Mouse (Mus musculus): ENCODE measurements around the gene Wdr46. TPM values are rescaled to one million over a fixed set of nuclear protein-coding genes. Genes with fewer than 3 reads are reported as not detected.
"Not testable (repeated sequence)": the region's sequence is repeated elsewhere in the genome, so short reads cannot be mapped to it uniquely, and the experiment has no call there.

Wdr46 gene
- 29.5 and 37.2 TPM in 2 replicates for polyA plus RNA-seq (2014; fragmentation: Nextera tagmentation; extraction: Ambion mirVana)

DNA sequence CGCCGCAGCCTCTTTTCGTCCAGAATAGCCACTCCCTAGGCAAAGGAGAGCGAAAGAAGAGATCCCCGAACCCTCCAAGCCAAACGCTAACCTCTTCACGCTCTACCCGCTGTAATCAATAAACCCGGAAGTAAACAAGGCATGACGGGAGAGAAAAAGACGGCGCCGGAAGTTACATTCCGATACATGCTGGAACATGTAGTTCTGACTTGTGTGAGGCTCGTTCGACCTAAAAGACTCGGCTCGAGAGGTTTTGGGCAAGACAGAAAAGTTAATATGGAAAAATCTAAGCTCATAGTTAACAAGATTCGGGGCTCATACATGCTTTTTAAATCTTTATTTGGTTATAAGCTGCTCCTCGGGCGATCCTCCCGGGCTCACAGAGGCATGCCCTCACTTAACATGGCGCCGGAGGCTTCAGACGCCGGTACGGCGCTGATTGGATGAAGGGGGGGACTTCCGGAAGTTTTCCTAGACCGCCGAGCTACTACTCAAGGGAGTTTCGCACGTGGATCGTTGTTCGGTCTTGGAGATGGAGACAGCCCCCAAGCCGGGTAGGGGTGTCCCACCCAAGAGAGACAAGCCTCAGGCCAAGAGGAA, at the start of gene Wdr46, which contains the start of gene Pfdn6:
Gene Wdr46 (plus strand): TSS at position 455 of the 600 bp plus-strand sequence.
Gene Pfdn6 (minus strand): TSS at position 138 of the 600 bp plus-strand sequence.
- Histone ChIP-seq H3K4me1 (ENCODE audit: insufficient read depth) (no peaks in the 10 kb centered on the region), H3K9me3 (ENCODE audit: low read depth, low read length) (no peaks in the 10 kb centered on the region), H3K27ac (ENCODE audit: low read depth) (no peak within 1 kb of the TSS), H3K36me3 (ENCODE audit: insufficient read depth) (peaks cover 56% of the 10 kb centered on the region), H3K4me3 (ENCODE audit: low read depth, low read length) (peak within 1 kb of the TSS; percentile 83), H3K27me3 (ENCODE audit: insufficient read depth, low read length) (no peaks in the 10 kb centered on the region), H3K4me2 (peak within 1 kb of the TSS; percentile 95), H3K9ac (peak within 1 kb of the TSS; percentile 62)
- WGBS, result under 1% methylated on average over 36 of the region's 36 CpGs
- no peak for TF ChIP-seq CTCF (IDR thresholded peaks at IDR 0.05; ENCODE audit: low read depth)
- peak; percentile 91 for ATAC-seq (ENCODE audit: insufficient read depth)
- DNase-seq, result peak; percentile 95

DNA sequence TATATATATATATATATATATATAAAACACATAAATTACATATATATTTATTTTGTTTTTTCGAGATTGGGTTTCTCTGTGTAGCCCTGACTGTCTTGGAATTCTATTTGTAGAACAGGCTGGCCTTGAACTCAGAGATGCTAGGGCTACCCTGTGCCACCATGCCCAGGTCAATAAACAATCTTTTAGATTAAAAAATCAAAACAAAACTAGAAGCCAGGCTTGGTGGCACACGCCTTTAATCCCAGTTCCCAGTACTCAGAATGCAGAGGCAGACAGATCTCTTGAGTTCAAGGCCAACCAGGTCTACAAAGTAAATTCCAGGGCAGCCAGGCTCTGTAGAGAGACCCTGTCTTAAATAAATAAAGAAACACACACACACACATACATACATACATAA, 49.1 kb upstream of the Wdr46 start:
- no peak overlapping the region for H3K9ac ChIP-seq
- H3K27me3 ChIP-seq (ENCODE audit: insufficient read depth, low read length), result no peaks in the 10 kb centered on the region
- no peak overlapping the region for H3K27ac ChIP-seq (ENCODE audit: low read depth)
- ATAC-seq (ENCODE audit: insufficient read depth) (no peak), DNase-seq (no peak)
- H3K4me2 ChIP-seq, result no peak overlapping the region
- 0 out of 2 replicates have a peak, but pooled peaks cover under 1% of the 10 kb centered on the region for H3K36me3 ChIP-seq (ENCODE audit: insufficient read depth)
- TF ChIP-seq CTCF (IDR thresholded peaks at IDR 0.05; ENCODE audit: low read depth), result no peak
- 56% methylated on average over 2 of the region's 2 CpGs for WGBS
- H3K4me3 ChIP-seq (ENCODE audit: low read depth, low read length), result no peak overlapping the region
- no peaks in the 10 kb centered on the region for H3K9me3 ChIP-seq (ENCODE audit: low read depth, low read length)
- H3K4me1 ChIP-seq (ENCODE audit: insufficient read depth), result peaks cover 4% of the 10 kb centered on the region; the same call in 1 of the 2 replicates

DNA sequence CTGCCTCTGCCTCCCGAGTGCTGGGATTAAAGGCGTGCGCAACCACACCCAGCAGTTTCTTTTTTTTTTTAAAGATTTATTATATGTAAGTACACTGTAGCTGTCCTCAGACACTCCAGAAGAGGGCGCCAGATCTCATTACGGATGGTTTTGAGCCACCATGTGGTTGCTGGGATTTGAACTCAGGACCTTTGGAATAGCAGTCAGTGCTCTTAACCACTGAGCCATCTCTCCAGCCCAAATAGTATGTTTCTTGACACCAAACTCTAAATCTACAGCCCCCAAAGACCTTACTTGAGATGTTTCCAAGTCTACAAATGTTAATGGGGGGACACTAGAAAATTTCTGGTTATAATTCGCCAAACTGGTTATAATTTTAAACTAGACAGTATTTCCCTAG, 48.6 kb upstream of the Wdr46 start:
- not testable (repeated sequence) for H3K4me1 ChIP-seq (ENCODE audit: insufficient read depth); ATAC-seq (ENCODE audit: insufficient read depth); H3K9ac ChIP-seq; H3K36me3 ChIP-seq (ENCODE audit: insufficient read depth); H3K27ac ChIP-seq (ENCODE audit: low read depth); H3K4me2 ChIP-seq; H3K27me3 ChIP-seq (ENCODE audit: insufficient read depth, low read length); DNase-seq; H3K9me3 ChIP-seq (ENCODE audit: low read depth, low read length); H3K4me3 ChIP-seq (ENCODE audit: low read depth, low read length)
- 63% methylated on average over 6 of the region's 6 CpGs for WGBS

DNA sequence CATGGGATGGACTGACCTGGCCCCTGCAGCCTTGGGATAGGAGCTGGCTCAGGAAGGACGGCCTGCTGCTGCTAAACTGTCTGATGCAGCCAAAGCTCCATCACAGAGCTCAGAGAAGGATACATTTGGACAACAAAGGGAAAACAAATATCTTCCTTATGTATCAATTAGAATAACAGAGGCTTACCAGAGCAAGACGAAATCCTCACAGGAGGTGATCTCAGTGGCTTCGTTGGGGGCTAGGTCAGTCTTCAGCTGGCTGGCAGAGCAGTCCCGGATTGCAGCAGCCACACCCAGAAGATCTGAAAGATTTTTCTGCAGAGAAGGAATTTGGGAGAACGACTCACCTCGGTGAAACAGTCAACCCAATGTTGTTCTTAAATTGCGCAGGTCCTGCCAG, 48.0 kb upstream of the Wdr46 start:
- Histone ChIP-seq H3K4me2 (no peak overlapping the region), H3K4me3 (ENCODE audit: low read depth, low read length) (no peak overlapping the region), H3K9me3 (ENCODE audit: low read depth, low read length) (no peaks in the 10 kb centered on the region), H3K4me1 (ENCODE audit: insufficient read depth) (peaks cover 4% of the 10 kb centered on the region; the same call in 1 of the 2 replicates), H3K27me3 (ENCODE audit: insufficient read depth, low read length) (no peaks in the 10 kb centered on the region), H3K27ac (ENCODE audit: low read depth) (no peak overlapping the region), H3K36me3 (ENCODE audit: insufficient read depth) (no peaks in the 10 kb centered on the region), H3K9ac (no peak overlapping the region)
- DNase-seq, result no peak
- no peak for TF ChIP-seq CTCF (IDR thresholded peaks at IDR 0.05; ENCODE audit: low read depth)
- ATAC-seq (ENCODE audit: insufficient read depth), result no peak
- 24% methylated on average over 7 of the region's 7 CpGs for WGBS

DNA sequence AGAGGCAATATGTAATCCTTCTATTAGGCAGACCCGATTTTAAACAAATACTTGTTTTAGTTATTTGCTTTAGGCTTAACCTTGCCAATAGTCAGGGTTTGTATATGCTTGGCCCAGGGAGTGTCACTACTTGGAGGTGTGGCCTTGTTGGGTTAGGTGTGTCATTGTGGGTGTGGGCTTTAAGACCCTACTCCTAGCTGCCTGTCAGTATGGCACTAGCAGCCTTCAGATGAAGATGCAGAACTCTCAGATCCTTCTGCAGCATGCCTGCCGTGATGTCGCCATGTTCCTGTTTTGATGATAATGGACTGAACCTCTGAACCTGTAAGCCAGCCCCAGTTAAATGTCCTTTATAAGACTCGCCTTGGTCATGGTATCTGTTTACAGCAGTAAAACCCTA, 47.4 kb upstream of the Wdr46 start:
- H3K4me3 ChIP-seq (ENCODE audit: low read depth, low read length); DNase-seq; H3K9me3 ChIP-seq (ENCODE audit: low read depth, low read length); H3K4me1 ChIP-seq (ENCODE audit: insufficient read depth); H3K9ac ChIP-seq; H3K27ac ChIP-seq (ENCODE audit: low read depth); H3K27me3 ChIP-seq (ENCODE audit: insufficient read depth, low read length); H3K36me3 ChIP-seq (ENCODE audit: insufficient read depth); H3K4me2 ChIP-seq; ATAC-seq (ENCODE audit: insufficient read depth): not testable (repeated sequence)
- 60% methylated on average over 4 of the region's 4 CpGs for WGBS

DNA sequence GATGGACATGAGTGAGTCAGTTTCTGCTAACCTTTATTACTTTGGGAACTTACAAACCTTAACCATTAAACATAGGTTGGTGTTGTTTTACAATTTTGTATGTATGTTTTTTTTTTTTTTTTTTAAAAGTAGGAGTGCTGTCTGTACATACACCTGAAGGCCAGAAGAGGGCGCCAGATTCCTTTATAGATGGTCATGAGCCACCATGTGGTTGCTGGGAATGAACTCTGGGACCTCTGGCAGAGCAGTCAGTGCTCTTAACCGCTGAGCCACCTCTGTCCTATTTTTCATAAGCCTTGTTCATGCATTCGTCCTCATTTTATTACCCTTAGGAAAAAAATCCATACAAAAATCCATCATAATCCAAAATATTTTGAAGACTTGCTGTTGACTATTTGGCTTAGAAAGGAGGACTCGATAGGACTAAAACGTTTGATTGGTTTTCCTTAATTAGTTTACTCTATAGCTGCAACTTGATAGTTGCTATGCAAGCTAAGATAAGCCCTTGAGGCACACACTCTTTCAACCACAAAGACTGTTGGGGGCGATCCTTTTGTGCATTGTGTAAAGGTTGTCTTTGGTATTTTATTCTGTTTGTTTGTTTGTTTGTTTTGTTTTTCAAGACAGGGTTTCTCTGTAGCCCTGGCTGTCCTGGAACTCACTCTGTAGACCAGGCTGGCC, 43.2 kb upstream of the Wdr46 start:
- DNase-seq, result peak; percentile 84
- H3K9me3 ChIP-seq (ENCODE audit: low read depth, low read length), result no peaks in the 10 kb centered on the region
- WGBS, result 37% methylated on average over 6 of the region's 6 CpGs
- no peak for ATAC-seq (ENCODE audit: insufficient read depth)
- TF ChIP-seq CTCF (IDR thresholded peaks at IDR 0.05; ENCODE audit: low read depth), result peak; percentile 70
- no peaks in the 10 kb centered on the region for H3K4me1 ChIP-seq (ENCODE audit: insufficient read depth)
- no peak overlapping the region for H3K4me3 ChIP-seq (ENCODE audit: low read depth, low read length)
- no peaks in the 10 kb centered on the region for H3K27me3 ChIP-seq (ENCODE audit: insufficient read depth, low read length)
- H3K36me3 ChIP-seq (ENCODE audit: insufficient read depth), result no peaks in the 10 kb centered on the region
- no peak overlapping the region for H3K4me2 ChIP-seq
- no peak overlapping the region for H3K9ac ChIP-seq
- no peak overlapping the region for H3K27ac ChIP-seq (ENCODE audit: low read depth)

DNA sequence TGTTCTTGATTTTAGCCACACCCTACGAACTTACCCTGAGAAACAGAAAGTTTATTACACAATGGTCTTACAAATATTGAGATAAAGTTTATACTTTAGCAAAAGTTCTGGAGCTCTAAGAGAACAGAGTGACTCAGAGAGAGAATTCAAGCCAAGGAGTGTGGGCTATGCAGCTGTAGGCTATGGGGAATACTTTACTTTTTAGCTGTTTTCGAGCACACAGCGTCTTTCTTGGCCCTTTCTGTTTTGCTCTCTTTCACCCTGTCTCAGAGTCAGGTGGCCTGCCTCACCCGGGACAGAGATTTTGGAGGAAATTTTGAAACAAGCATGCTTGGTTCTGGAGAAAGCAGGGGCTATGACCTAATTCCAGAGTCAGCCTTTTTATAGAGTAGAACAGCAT, 42.3 kb upstream of the Wdr46 start:
- H3K4me1 ChIP-seq (ENCODE audit: insufficient read depth); H3K9ac ChIP-seq: not testable (repeated sequence)
- WGBS, result 82% methylated on average over 4 of the region's 4 CpGs

More for the DNA sequence above, 42.3 kb upstream of the Wdr46 start:
- not testable (repeated sequence) for H3K4me3 ChIP-seq (ENCODE audit: low read depth, low read length); H3K9me3 ChIP-seq (ENCODE audit: low read depth, low read length); H3K36me3 ChIP-seq (ENCODE audit: insufficient read depth); H3K27me3 ChIP-seq (ENCODE audit: insufficient read depth, low read length); H3K4me2 ChIP-seq; DNase-seq; H3K27ac ChIP-seq (ENCODE audit: low read depth); ATAC-seq (ENCODE audit: insufficient read depth)
